Comparison of ENCODE assay signal across 1 mouse cellular context in the genomic region with DNA sequence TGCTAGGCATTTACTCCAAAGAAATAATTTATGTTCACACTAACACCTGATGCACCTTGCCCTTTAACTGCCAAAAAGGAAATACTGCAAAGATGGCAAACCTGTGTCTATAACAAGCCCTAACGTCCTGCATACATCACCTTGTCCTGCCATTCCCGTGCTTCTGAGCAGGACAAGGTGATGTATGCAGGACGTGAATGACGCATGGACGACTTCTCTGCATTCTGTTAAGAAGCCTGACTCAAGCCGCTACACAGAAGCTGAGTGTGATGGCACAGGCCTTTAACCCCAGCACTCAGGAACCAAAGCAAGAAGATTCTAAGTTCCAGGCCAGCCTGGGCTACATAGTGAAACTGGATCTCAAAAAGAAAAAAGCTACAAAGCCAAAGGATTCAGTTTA.
TF ChIP-seq lines count a peak whose summit lies in the region.

No protein-coding gene starts in this region.

TF ChIP-seq in CH12.LX, 34 proteins besides CTCF, POLR2A, EP300 and RAD21 (continued from another document):
- no peak for TF ChIP-seq UBTF (IDR thresholded peaks at IDR 0.05; ENCODE audit: low read depth, low read length)
- TF ChIP-seq JUN (IDR thresholded peaks at IDR 0.05; ENCODE audit: insufficient read depth, low read depth, low read length): no peak
- peak; percentile 38 for TF ChIP-seq BHLHE40 (IDR thresholded peaks at IDR 0.05; ENCODE audit: low read depth, low read length)
- TF ChIP-seq KAT2A (IDR thresholded peaks at IDR 0.05; ENCODE audit: insufficient replicate concordance, low read length): no peak
- no peak for TF ChIP-seq MYC (IDR thresholded peaks at IDR 0.05; ENCODE audit: low read depth, low read length)
- TF ChIP-seq HCFC1 (IDR thresholded peaks at IDR 0.05; ENCODE audit: low read depth, low read length): peak; percentile 49; the same call in 1 of the 2 replicates
- TF ChIP-seq SIN3A (IDR thresholded peaks at IDR 0.05; ENCODE audit: low read length): peak; percentile 58; the same call in 1 of the 2 replicates
- TF ChIP-seq CHD1 (IDR thresholded peaks at IDR 0.05; ENCODE audit: low read depth, low read length): no peak
- TF ChIP-seq POLR2AphosphoS2 (IDR thresholded peaks at IDR 0.05; ENCODE audit: low read depth, low read length): no peak
- TF ChIP-seq USF2 (conservative IDR thresholded peaks at IDR 0.05; ENCODE audit: low read depth, low read length): no peak
- TF ChIP-seq JUND (conservative IDR thresholded peaks at IDR 0.05; ENCODE audit: low read depth, low read length): no peak
- TF ChIP-seq PAX5 (IDR thresholded peaks at IDR 0.05; ENCODE audit: low read length): no peak
- no peak for TF ChIP-seq USF1 (IDR thresholded peaks at IDR 0.05; ENCODE audit: low read depth, low read length)
